Mouse (Mus musculus) midbrain, embryonic 16.5 days (tissue): ENCODE data around the gene Kcnma1. TPM values are rescaled to one million over a fixed set of nuclear protein-coding genes. Genes with fewer than 3 reads are reported as not detected.

Experiments
- ATAC-seq: fragments of 200-750 bp; cut with Nextera tagmentation; 2 replicates; pipeline ENCODE4 v1.8.0; 2017; ENCODE audit warnings: moderate TSS enrichment
- H3K27ac ChIP-seq: fragments of 300-500 bp; sonication (generic); 2 replicates; pipeline ENCODE4 v1.5.1; 2014; ENCODE audit warnings: mild to moderate bottlenecking, low read length, mixed read lengths
- H3K27me3 ChIP-seq: fragments of 300-500 bp; sonication (generic); 2 replicates; pipeline ENCODE4 v1.6.1; 2014; ENCODE audit warnings: low read depth, low read length, mixed read lengths; ENCODE audit not compliant: control insufficient read depth, insufficient read depth
- H3K36me3 ChIP-seq: fragments of 300-500 bp; sonication (generic); 2 replicates; pipeline ENCODE4 v1.6.1; 2014; ENCODE audit warnings: mild to moderate bottlenecking, low read length, moderate library complexity, mixed read lengths; ENCODE audit not compliant: control insufficient read depth, insufficient read depth
- H3K4me1 ChIP-seq: fragments of 300-500 bp; sonication (generic); 2 replicates; pipeline ENCODE4 v1.6.1; 2014; ENCODE audit warnings: mild to moderate bottlenecking, low read length, mixed read lengths; ENCODE audit not compliant: control insufficient read depth, insufficient read depth
- H3K4me2 ChIP-seq: fragments of 300-500 bp; sonication (generic); 2 replicates; pipeline ENCODE4 v1.6.1; 2014; ENCODE audit warnings: mild to moderate bottlenecking, low read length, mixed read lengths
- H3K4me3 ChIP-seq: fragments of 300-500 bp; sonication (generic); 2 replicates; pipeline ENCODE4 v1.5.1; 2014; ENCODE audit warnings: low read depth, mild to moderate bottlenecking, low read length, moderate library complexity, mixed read lengths
- H3K9ac ChIP-seq: fragments of 300-500 bp; sonication (generic); 2 replicates; pipeline ENCODE4 v1.6.1; 2014; ENCODE audit warnings: low read depth, low read length, mixed read lengths
- H3K9me3 ChIP-seq: fragments of 300-500 bp; sonication (generic); replicated peaks from 2 replicates; pipeline ENCODE4 v1.6.1; 2014; ENCODE audit warnings: mild to moderate bottlenecking, low read length, mixed read lengths; ENCODE audit not compliant: control insufficient read depth, poor library complexity, severe bottlenecking
- WGBS: fragments of 180-500 bp; shearing (Covaris S2); extraction: QIAGEN DNeasy Blood & Tissue Kit; methylation state at CpG from one replicate; pipeline ENCODE4 v1.1.7; 2014; 5-methylcytosine and 5-hydroxymethylcytosine counted together
- polyA plus RNA-seq: library from polyadenylated mRNA; unstranded; fragments of >200 nt; fragmentation: Nextera tagmentation; extraction: Ambion mirVana; gene quantifications from 2 replicates; pipeline ENCODE4 v1.2.1, GENCODE M21; 2015

The Kcnma1 gene
- polyA plus RNA-seq, 1 experiment from 2014 or later = 18.4 TPM

- H3K4me2 ChIP-seq = no peak overlapping the region
- no peak overlapping the region for H3K9ac ChIP-seq
- no peak overlapping the region for H3K27ac ChIP-seq
- H3K4me1 ChIP-seq = no peaks in the 10 kb centered on the region
- no peaks in the 10 kb centered on the region for H3K27me3 ChIP-seq
- 85% methylated on average over 4 of the region's 4 CpGs for WGBS
- H3K9me3 ChIP-seq = no peaks in the 10 kb centered on the region
- H3K36me3 ChIP-seq = no peaks in the 10 kb centered on the region
- no peak overlapping the region for H3K4me3 ChIP-seq
- ATAC-seq = no peak
These were observed 6.4 kb upstream of the Kcnma1 start for GRCm38 (mm10) chr14:24020718-24021117.

DNA sequence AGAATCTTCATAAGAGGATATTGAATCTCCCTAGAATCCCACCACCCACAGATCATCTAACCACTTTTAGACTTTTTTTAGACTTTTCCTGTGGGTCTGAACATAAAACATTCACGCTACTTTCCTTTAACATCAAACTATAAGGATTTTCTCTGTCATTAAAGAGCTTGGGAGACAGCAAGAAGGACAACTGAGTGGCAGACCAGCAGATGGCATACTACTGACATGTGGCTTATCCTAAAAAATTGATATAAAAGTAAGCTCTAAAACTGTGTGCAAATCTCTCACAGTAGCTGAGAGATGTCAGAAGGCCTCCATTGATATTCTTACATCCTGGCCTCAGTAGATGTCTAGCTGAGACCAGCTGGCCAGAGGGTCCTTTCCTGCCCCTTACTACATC is 4.3 kb downstream of the Kcnma1 start:
- Histone ChIP-seq H3K4me1 (peaks cover 4% of the 10 kb centered on the region; the same call in 1 of the 2 replicates), H3K9me3 (no peaks in the 10 kb centered on the region), H3K27me3 (peaks cover 3% of the 10 kb centered on the region; the same call in 1 of the 2 replicates), H3K4me3 (no peak overlapping the region), H3K27ac (no peak overlapping the region), H3K36me3 (no peaks in the 10 kb centered on the region), H3K9ac (no peak overlapping the region), H3K4me2 (no peak overlapping the region)
- no peak for ATAC-seq
- WGBS = 74% methylated on average over 1 of the region's 1 CpGs

GRCm38 (mm10) chr14:24008252-24008651 is 6.0 kb downstream of the Kcnma1 start:
- H3K36me3 ChIP-seq = no peaks in the 10 kb centered on the region
- peaks cover 3% of the 10 kb centered on the region; the same call in 1 of the 2 replicates for H3K27me3 ChIP-seq
- no peak overlapping the region for H3K4me3 ChIP-seq
- ATAC-seq = no peak
- H3K27ac ChIP-seq = no peak overlapping the region
- H3K9me3 ChIP-seq = no peaks in the 10 kb centered on the region
- H3K4me2 ChIP-seq = no peak overlapping the region
- H3K4me1 ChIP-seq = peaks cover 4% of the 10 kb centered on the region; the same call in 1 of the 2 replicates
- no peak overlapping the region for H3K9ac ChIP-seq
- WGBS = 11% methylated on average over 7 of the region's 7 CpGs

DNA sequence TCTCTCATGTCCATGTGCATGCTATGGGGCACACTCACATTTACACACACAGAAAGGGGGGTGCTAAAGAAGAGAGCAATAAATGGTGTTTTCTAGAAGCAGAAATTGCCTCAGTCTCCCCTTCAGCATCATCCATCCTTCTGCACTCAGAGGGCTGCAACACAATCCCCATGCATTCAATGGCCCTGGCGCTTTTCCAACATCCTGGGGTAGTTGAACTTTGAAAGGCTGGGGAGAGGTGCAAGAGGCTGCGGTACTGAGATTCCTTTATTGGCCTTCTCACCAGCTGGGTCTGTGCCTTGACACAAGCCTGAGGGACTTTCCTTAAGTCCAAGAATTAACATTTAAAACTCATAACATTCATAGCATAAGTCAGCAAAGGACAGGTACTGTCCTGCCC is 8.0 kb downstream of the Kcnma1 start:
- H3K4me1 ChIP-seq = peaks cover 19% of the 10 kb centered on the region
- no peak overlapping the region for H3K4me2 ChIP-seq

GRCm38 (mm10) chr14:24004471-24005271 is 9.6 kb downstream of the Kcnma1 start:
- H3K27me3 ChIP-seq = peaks cover 8% of the 10 kb centered on the region
- ATAC-seq = peak; percentile 77
- H3K9me3 ChIP-seq = no peaks in the 10 kb centered on the region
- 0% methylated on average over 56 of the region's 82 CpGs for WGBS
- no peaks in the 10 kb centered on the region for H3K36me3 ChIP-seq
- H3K4me2 ChIP-seq = peak overlapping the region; percentile 76
- peak overlapping the region; percentile 96 for H3K27ac ChIP-seq
- H3K4me3 ChIP-seq = peak overlapping the region; percentile 89
- peaks cover 19% of the 10 kb centered on the region for H3K4me1 ChIP-seq
- peak overlapping the region; percentile 97 for H3K9ac ChIP-seq

More for the DNA sequence above, 8.0 kb downstream of the Kcnma1 start:
- 58% methylated on average over 2 of the region's 2 CpGs for WGBS
- Histone ChIP-seq H3K4me3 (no peak overlapping the region), H3K9ac (no peak overlapping the region), H3K9me3 (no peaks in the 10 kb centered on the region), H3K36me3 (no peaks in the 10 kb centered on the region), H3K27me3 (peaks cover 8% of the 10 kb centered on the region), H3K27ac (no peak overlapping the region)
- no peak for ATAC-seq

- peaks cover 19% of the 10 kb centered on the region for H3K4me1 ChIP-seq
- peak overlapping the region; percentile 97 for H3K9ac ChIP-seq
- H3K36me3 ChIP-seq = no peaks in the 10 kb centered on the region
- ATAC-seq = peak; percentile 80
- peaks cover 8% of the 10 kb centered on the region for H3K27me3 ChIP-seq
- peak overlapping the region; percentile 76 for H3K4me2 ChIP-seq
- H3K27ac ChIP-seq = peak overlapping the region; percentile 96
- WGBS = under 1% methylated on average over 46 of the region's 85 CpGs
- H3K9me3 ChIP-seq = no peaks in the 10 kb centered on the region
- H3K4me3 ChIP-seq = peak overlapping the region; percentile 89
These were observed 10.6 kb downstream of the Kcnma1 start for GRCm38 (mm10) chr14:24003450-24004381.

DNA sequence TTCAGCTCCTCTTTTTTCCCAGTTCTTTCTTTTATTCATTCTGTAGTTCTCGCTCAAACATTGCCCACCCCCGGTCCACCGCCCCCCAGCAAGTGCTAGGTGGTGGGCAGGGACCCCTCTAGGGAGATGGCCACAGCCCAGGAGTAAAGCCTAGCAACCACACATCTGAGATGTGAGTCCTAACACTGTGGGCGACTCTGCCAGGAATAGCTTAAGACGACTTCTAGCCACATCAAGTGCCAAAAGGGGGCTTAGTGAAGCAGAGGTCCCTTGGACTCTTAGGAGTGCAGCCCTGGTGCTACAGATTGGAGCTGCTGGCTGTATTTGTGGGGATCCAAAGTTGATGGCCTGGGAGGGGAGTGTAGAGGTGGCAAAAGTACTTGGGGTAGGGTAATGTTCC is 11.6 kb downstream of the Kcnma1 start:
- no peak for ATAC-seq
- Histone ChIP-seq H3K4me1 (peaks cover 19% of the 10 kb centered on the region), H3K9me3 (no peaks in the 10 kb centered on the region), H3K9ac (peak overlapping the region; percentile 97), H3K4me3 (peak overlapping the region; percentile 89), H3K4me2 (peak overlapping the region; percentile 76), H3K27ac (no peak overlapping the region), H3K36me3 (no peaks in the 10 kb centered on the region), H3K27me3 (peaks cover 8% of the 10 kb centered on the region)
- whole genome bisulfite sequencing = 52% methylated on average over 5 of the region's 5 CpGs

GRCm38 (mm10) chr14:23997912-23998311 is 16.4 kb downstream of the Kcnma1 start:
- Histone ChIP-seq H3K27me3 (peaks cover 5% of the 10 kb centered on the region), H3K9me3 (no peaks in the 10 kb centered on the region), H3K4me2 (no peak overlapping the region), H3K36me3 (no peaks in the 10 kb centered on the region), H3K4me1 (peaks cover 15% of the 10 kb centered on the region), H3K9ac (no peak overlapping the region), H3K4me3 (no peak overlapping the region), H3K27ac (no peak overlapping the region)
- no peak for ATAC-seq
- 69% methylated on average over 6 of the region's 6 CpGs for WGBS
